Mouse (Mus musculus) frontal cortex, postnatal 14 days (tissue): ENCODE measurements around the gene Rnf38.

ENCODE experiments used
- DNase-seq, 2 experiments: peaks; one replicate each; pipeline ENCODE4 v3.0.0; 2022; ENCODE audit warnings: low spot score in 2 of 2

Rnf38 gene

GRCm38 (mm10) chr4:44224141-44224540, 9.4 kb downstream of the Rnf38 start:
- no peak for DNase-seq

- DNase-seq = no peak
These were observed 10.1 kb downstream of the Rnf38 start for GRCm38 (mm10) chr4:44223444-44223843.

- no peak for DNase-seq
These were observed 16.7 kb downstream of the Rnf38 start for GRCm38 (mm10) chr4:44216797-44217442.

GRCm38 (mm10) chr4:44199968-44200367, 33.6 kb downstream of the Rnf38 start:
- no peak for DNase-seq

DNA sequence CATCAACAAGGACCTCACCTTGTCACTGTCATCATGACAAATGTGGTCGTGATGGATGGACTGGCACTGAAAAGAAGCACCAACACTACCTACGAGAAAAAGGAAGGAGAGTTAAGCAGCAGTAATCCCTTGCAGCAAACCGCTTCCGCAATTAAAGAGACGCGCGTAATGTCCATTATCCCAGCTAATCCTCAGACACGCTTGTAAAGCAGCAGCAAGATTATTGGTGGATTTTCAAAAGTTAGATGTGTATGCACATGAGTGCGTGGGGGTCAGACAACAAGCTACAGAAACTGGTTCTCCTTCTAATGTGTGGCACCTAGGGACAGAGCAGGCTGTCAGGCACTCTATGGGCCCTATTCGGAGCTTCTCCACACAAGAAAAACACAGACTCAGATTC, 46.2 kb downstream of the Rnf38 start:
- no peak for DNase-seq

DNA sequence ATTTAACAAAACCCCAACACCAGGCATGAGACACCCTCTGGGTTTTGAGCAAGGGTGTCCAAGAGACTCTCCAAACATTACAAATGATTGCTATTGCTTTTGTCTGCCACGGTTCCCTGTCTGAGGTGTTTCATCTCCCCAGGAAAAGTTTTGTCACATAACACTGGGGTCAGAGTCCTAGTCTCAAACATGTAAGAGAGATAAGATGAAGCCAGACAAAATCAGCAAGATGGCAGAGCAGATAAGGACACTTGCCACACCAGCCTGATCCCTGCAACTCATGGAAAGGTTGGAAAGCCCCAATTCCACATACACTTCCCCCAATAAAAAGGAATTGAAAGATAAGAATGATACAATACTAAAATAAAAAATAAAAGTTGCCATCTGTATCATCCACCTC, 49.7 kb downstream of the Rnf38 start:
- DNase-seq = no peak

- no peak for DNase-seq
These were observed 53.8 kb downstream of the Rnf38 start for GRCm38 (mm10) chr4:44179748-44180147.

GRCm38 (mm10) chr4:44173177-44173576, 60.4 kb downstream of the Rnf38 start:
- peak in 1 of 2 experiments; percentile 35 for DNase-seq

GRCm38 (mm10) chr4:44172676-44173075, 60.9 kb downstream of the Rnf38 start:
- DNase-seq = no peak

- DNase-seq = no peak
These were observed 63.7 kb downstream of the Rnf38 start for GRCm38 (mm10) chr4:44169884-44170283.

GRCm38 (mm10) chr4:44168816-44169215, 64.8 kb downstream of the Rnf38 start:
- no peak for DNase-seq

DNA sequence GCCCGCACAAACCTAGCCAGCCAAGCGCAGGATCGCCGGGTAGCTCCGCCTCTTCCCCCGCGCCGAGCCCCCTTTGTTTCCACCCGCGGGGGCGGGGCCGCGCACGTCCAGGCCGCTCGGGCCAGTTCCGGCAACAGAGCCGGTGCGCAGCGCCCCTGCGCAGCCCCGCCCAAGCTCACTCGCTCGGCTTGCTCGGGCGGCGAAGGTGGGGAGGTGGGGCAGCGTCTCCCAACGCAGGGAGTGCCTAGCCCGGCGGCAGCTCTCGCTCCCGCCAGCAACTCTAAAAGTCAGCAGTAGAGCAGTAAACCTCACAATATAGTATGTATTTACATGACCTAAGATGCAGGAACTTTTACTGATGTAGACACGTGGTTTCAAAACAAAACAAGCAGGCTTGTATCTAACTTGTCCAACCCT, 65.3 kb downstream of the Rnf38 start:
- DNase-seq = peak; percentile 77 to 82

- DNase-seq = peak; percentile 57 to 68
These were observed 66.0 kb downstream of the Rnf38 start for GRCm38 (mm10) chr4:44167397-44168121.

- no peak for DNase-seq
These were observed 66.7 kb downstream of the Rnf38 start for GRCm38 (mm10) chr4:44166702-44167396.

- DNase-seq = no peak
These were observed 69.0 kb downstream of the Rnf38 start for GRCm38 (mm10) chr4:44164621-44165020.

- no peak for DNase-seq
These were observed 70.6 kb downstream of the Rnf38 start for GRCm38 (mm10) chr4:44163034-44163433.

GRCm38 (mm10) chr4:44160990-44161689, 72.4 kb downstream of the Rnf38 start:
- no peak for DNase-seq

- no peak for DNase-seq
These were observed 73.8 kb downstream of the Rnf38 start for GRCm38 (mm10) chr4:44159839-44160238.

GRCm38 (mm10) chr4:44156481-44156880, 77.1 kb downstream of the Rnf38 start:
- no peak for DNase-seq

- DNase-seq = no peak
These were observed 78.7 kb downstream of the Rnf38 start for GRCm38 (mm10) chr4:44154884-44155283.

DNA sequence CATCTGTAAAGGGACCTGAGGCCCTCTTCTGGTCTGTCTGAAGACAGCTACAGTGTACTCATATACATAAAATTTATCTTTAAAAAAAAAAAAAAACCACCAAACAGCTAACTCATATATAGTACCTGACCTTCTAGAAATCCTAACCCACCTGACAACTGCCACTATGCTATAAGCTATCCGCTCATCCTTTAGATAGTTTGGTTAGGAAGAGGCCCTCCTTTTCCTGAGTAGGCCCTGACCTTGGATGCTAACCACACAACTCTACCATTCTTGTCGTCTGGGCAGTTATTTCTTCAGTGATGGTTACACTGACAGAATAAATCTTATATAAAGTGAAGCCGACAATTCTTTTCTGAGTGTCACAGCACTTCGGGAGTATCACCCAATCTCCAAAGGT, 80.7 kb downstream of the Rnf38 start:
- DNase-seq = no peak

DNA sequence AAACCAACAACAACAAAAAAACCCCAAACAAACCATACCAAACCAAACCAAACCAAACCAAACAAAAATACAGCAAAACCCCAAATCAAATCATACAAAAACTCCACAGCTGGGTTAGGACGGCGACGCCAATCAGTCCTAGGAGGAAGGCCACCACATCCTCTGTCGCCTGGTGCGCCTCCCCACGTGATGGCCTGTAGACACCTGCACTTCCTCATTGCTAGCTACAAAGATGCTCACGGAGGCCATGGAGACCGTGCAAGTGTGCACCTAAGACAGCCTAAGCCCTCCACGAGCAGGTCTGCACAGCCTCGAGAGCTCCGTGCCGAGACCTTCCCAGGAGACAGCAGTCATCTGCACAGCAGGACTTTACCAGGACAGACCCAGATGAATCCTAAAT, 106.8 kb downstream of the Rnf38 start:
- DNase-seq = no peak
